ENCODE assay signal across 13 mouse cellular contexts in the genomic region with DNA sequence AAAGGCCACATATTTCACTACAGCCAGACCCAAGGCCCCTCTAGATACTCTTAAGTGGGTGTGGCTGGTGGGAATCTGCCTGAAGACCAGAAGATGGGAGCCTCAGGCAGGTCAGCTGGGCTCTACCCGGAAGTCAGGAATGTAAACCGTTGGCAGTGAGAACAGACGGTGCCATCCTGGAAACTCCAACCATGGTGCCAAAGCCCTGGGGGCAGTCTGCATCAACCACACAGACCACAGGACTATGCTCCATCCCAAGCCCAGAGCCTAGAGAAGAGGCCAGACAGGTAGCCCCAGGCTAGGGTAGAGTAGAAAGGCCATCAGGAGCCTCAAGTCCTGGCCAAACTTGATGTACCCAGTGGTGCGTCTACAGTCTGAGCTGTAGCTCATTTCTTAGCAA. TPM values are rescaled to one million over a fixed set of nuclear protein-coding genes. Genes with fewer than 3 reads are reported as not detected.
DNase-seq lines count a peak whose midpoint lies in the region; ATAC-seq and TF ChIP-seq lines count a peak whose summit lies in the region.
"Had no signal": no experiment of that assay in that cellular context is flagged by ENCODE, and none has a peak within 500 bp of the region (broad histone marks: within the 10 kb centered on the region; RNA-seq: fewer than 3 reads in every experiment).

No protein-coding gene starts in this region.

- no peak for TF ChIP-seq EP300 in lung, postnatal 0 days (IDR thresholded peaks at IDR 0.05)

- H3K27ac ChIP-seq in heart, embryonic 12.5 days (ENCODE audit: poor library complexity, severe bottlenecking): peak overlapping the region; percentile 71; the same call in 1 of the 2 replicates
- H3K27ac ChIP-seq in lung, postnatal 0 days (ENCODE audit: low read length): peak overlapping the region; percentile 32; the same call in 1 of the 2 replicates
- H3K27ac ChIP-seq in limb, embryonic 11.5 days (replicated peaks; ENCODE audit: low read depth, low read length): 0 out of 2 replicates have a peak overlapping the region, but pooled peaks have one; percentile 30
- peak overlapping the region; percentile 83 for H3K27ac ChIP-seq in stomach, embryonic 16.5 days (ENCODE audit: low read length)
- H3K27ac ChIP-seq: neural tube, embryonic 12.5 days had no signal

- H3K4me1 ChIP-seq in heart, embryonic 12.5 days (replicated peaks): peaks cover 37% of the 10 kb centered on the region
- H3K4me1 ChIP-seq in lung, postnatal 0 days (ENCODE audit: insufficient read depth, low read depth, low read length): peaks cover 15% of the 10 kb centered on the region
- peaks cover 22% of the 10 kb centered on the region for H3K4me1 ChIP-seq in limb, embryonic 11.5 days (ENCODE audit: control insufficient read depth, insufficient read depth, low read length)
- peaks cover 30% of the 10 kb centered on the region for H3K4me1 ChIP-seq in stomach, embryonic 16.5 days (ENCODE audit: control insufficient read depth, insufficient read depth, low read length)

- intact Hi-C loops in heart, postnatal 36 days (cut with DNase I): no loop called here

- DNase-seq in heart, postnatal 36 days: no peak
- no peak for DNase-seq in lung, postnatal 0 days (ENCODE audit: low spot score)
- DNase-seq in lung, postnatal 36 days: no peak
- DNase-seq in limb, embryonic 11.5 days (ENCODE audit: low spot score): no peak
- no peak for DNase-seq in gastrocnemius, postnatal 4 days (ENCODE audit: low spot score in 2 of 2)
- DNase-seq: adrenal gland, postnatal 25 days; cerebellum, adult 9-10 months; gastrocnemius, postnatal 14 days; layer of hippocampus, postnatal 36 days had no signal

- ATAC-seq in heart, embryonic 12.5 days (ENCODE audit: insufficient number of reproducible peaks, low FRiP score): no peak
- ATAC-seq in lung, postnatal 0 days: no peak
- no peak for ATAC-seq in limb, embryonic 11.5 days (ENCODE audit: insufficient number of reproducible peaks, low FRiP score, low TSS enrichment, low read depth)
- no peak for ATAC-seq in stomach, embryonic 16.5 days (ENCODE audit: insufficient read depth, low FRiP score)
- ATAC-seq in granulocyte monocyte progenitor cell, adult 5-6 weeks (replicated peaks; ENCODE audit: poor library complexity, severe bottlenecking): no peak

- peaks cover 51% of the 10 kb centered on the region for H3K36me3 ChIP-seq in heart, embryonic 12.5 days
- H3K36me3 ChIP-seq in lung, postnatal 0 days (ENCODE audit: insufficient read depth, low read length): peaks cover 17% of the 10 kb centered on the region; the same call in 1 of the 2 replicates
- peaks cover 6% of the 10 kb centered on the region; the same call in 1 of the 2 replicates for H3K36me3 ChIP-seq in limb, embryonic 11.5 days (ENCODE audit: control insufficient read depth, insufficient read depth, low read length)
- peaks cover 13% of the 10 kb centered on the region; the same call in 1 of the 2 replicates for H3K36me3 ChIP-seq in stomach, embryonic 16.5 days (ENCODE audit: control insufficient read depth, insufficient read depth, low read length)

- no peak for TF ChIP-seq CTCF in lung, postnatal 0 days (IDR thresholded peaks at IDR 0.05)

- H3K9ac ChIP-seq in heart, embryonic 12.5 days: 0 out of 2 replicates have a peak overlapping the region, but pooled peaks have one; percentile 6
- H3K9ac ChIP-seq in lung, postnatal 0 days (replicated peaks; ENCODE audit: low read depth): no peak overlapping the region
- H3K9ac ChIP-seq in limb, embryonic 11.5 days (ENCODE audit: low read length): no peak overlapping the region
- peak overlapping the region; percentile 24; the same call in 1 of the 2 replicates for H3K9ac ChIP-seq in stomach, embryonic 16.5 days (ENCODE audit: low read length)
- H3K9ac ChIP-seq: neural tube, embryonic 12.5 days had no signal

- H3K9me3 ChIP-seq in heart, embryonic 12.5 days (replicated peaks): no peaks in the 10 kb centered on the region
- no peaks in the 10 kb centered on the region for H3K9me3 ChIP-seq in lung, postnatal 0 days (ENCODE audit: low read length)
- H3K9me3 ChIP-seq in limb, embryonic 11.5 days (ENCODE audit: control insufficient read depth, low read length): no peaks in the 10 kb centered on the region
- H3K9me3 ChIP-seq in stomach, embryonic 16.5 days (replicated peaks; ENCODE audit: control insufficient read depth, low read length): no peaks in the 10 kb centered on the region
- H3K9me3 ChIP-seq: neural tube, embryonic 12.5 days had no signal

- no peaks in the 10 kb centered on the region for H3K27me3 ChIP-seq in heart, embryonic 12.5 days (replicated peaks)
- no peaks in the 10 kb centered on the region for H3K27me3 ChIP-seq in lung, postnatal 0 days (replicated peaks; ENCODE audit: insufficient read depth, low read length)
- H3K27me3 ChIP-seq in limb, embryonic 11.5 days (ENCODE audit: control insufficient read depth, insufficient read depth, low read length): no peaks in the 10 kb centered on the region
- H3K27me3 ChIP-seq in stomach, embryonic 16.5 days (ENCODE audit: control insufficient read depth, insufficient read depth, low read length): no peaks in the 10 kb centered on the region
- H3K27me3 ChIP-seq: neural tube, embryonic 12.5 days had no signal

- H3K4me3 ChIP-seq in heart, embryonic 12.5 days: no peak overlapping the region
- no peak overlapping the region for H3K4me3 ChIP-seq in lung, postnatal 0 days (ENCODE audit: low read depth, low read length)
- H3K4me3 ChIP-seq in limb, embryonic 11.5 days (ENCODE audit: low read depth, low read length): no peak overlapping the region
- H3K4me3 ChIP-seq in stomach, embryonic 16.5 days (replicated peaks; ENCODE audit: low read length): no peak overlapping the region
- H3K4me3 ChIP-seq: neural tube, embryonic 12.5 days had no signal

- H3K4me2 ChIP-seq in heart, embryonic 12.5 days: no peak overlapping the region
- no peak overlapping the region for H3K4me2 ChIP-seq in lung, postnatal 0 days (replicated peaks; ENCODE audit: low read depth, low read length)
- H3K4me2 ChIP-seq in limb, embryonic 11.5 days (ENCODE audit: low read depth, severe bottlenecking): no peak overlapping the region
- H3K4me2 ChIP-seq in stomach, embryonic 16.5 days (ENCODE audit: low read depth, low read length): no peak overlapping the region
- H3K4me2 ChIP-seq: neural tube, embryonic 12.5 days had no signal

- 81% methylated on average over 4 of the region's 4 CpGs for WGBS in heart, embryonic 12.5 days
- WGBS in lung, postnatal 0 days: 58% methylated on average over 4 of the region's 4 CpGs
- WGBS in limb, embryonic 11.5 days: 87% methylated on average over 4 of the region's 4 CpGs
- 65% methylated on average over 4 of the region's 4 CpGs for WGBS in stomach, embryonic 16.5 days

RNA-seq across cellular contexts. Expression of gene Plekho2, which starts 24.2 kb away (rescaled TPM):
- polyA plus RNA-seq in heart, embryonic 12.5 days (2016; fragmentation: Nextera tagmentation; extraction: Ambion mirVana): 14.0 and 14.9 TPM in 2 replicates
- 10 to 100 TPM; 13.3 to 15.3 TPM for total RNA-seq in heart, postnatal 36 days (2021)
- 20.3 and 21.1 TPM in 2 replicates for polyA plus RNA-seq in lung, postnatal 0 days (2015; fragmentation: Nextera tagmentation; extraction: Ambion mirVana)
- 12.2 and 12.5 TPM in 2 replicates for polyA plus RNA-seq in limb, embryonic 11.5 days (2014; fragmentation: Nextera tagmentation; extraction: Ambion mirVana)
- 21.4 and 23.0 TPM in 2 replicates for polyA plus RNA-seq in stomach, embryonic 16.5 days (2015; fragmentation: Nextera tagmentation; extraction: Ambion mirVana)
- 10 to 100 TPM; 23.6 to 26.0 TPM for total RNA-seq in gastrocnemius, postnatal 4 days (2021)
- 15.4 and 20.2 TPM in 2 replicates for total RNA-seq in granulocyte monocyte progenitor cell, adult 5-6 weeks (2014; fragmentation: Nextera tagmentation)
- total RNA-seq in granulocyte monocyte progenitor cell, adult 5-6 weeks (2017): 7.1 and 12.6 TPM in 2 replicates

RNA-seq across cellular contexts. Expression of gene Pif1, which starts 31.3 kb away (rescaled TPM):
- 12.4 and 14.4 TPM in 2 replicates for polyA plus RNA-seq in heart, embryonic 12.5 days (2016; fragmentation: Nextera tagmentation; extraction: Ambion mirVana)
- total RNA-seq in heart, postnatal 36 days (2021): under 1 TPM; 0.30 to 0.61 TPM
- 0.56 and 0.87 TPM in 2 replicates for polyA plus RNA-seq in lung, postnatal 0 days (2015; fragmentation: Nextera tagmentation; extraction: Ambion mirVana)
- polyA plus RNA-seq in limb, embryonic 11.5 days (2014; fragmentation: Nextera tagmentation; extraction: Ambion mirVana): 13.3 and 15.0 TPM in 2 replicates
- 12.2 and 12.7 TPM in 2 replicates for polyA plus RNA-seq in stomach, embryonic 16.5 days (2015; fragmentation: Nextera tagmentation; extraction: Ambion mirVana)
- 1 to 10 TPM; 3.0 TPM for total RNA-seq in gastrocnemius, postnatal 4 days (2021)
- 5.3 and 5.4 TPM in 2 replicates for total RNA-seq in granulocyte monocyte progenitor cell, adult 5-6 weeks (2014; fragmentation: Nextera tagmentation)
- total RNA-seq in granulocyte monocyte progenitor cell, adult 5-6 weeks (2017): 8.7 and 13.2 TPM in 2 replicates

RNA-seq across cellular contexts. Expression of gene Ankdd1a, which starts 35.6 kb away (rescaled TPM):
- polyA plus RNA-seq in heart, embryonic 12.5 days (2016; fragmentation: Nextera tagmentation; extraction: Ambion mirVana): not detected in 2 replicates
- total RNA-seq in heart, postnatal 36 days (2021): not detected
- not detected in 2 replicates for polyA plus RNA-seq in lung, postnatal 0 days (2015; fragmentation: Nextera tagmentation; extraction: Ambion mirVana)
- not detected in 2 replicates for polyA plus RNA-seq in limb, embryonic 11.5 days (2014; fragmentation: Nextera tagmentation; extraction: Ambion mirVana)
- polyA plus RNA-seq in stomach, embryonic 16.5 days (2015; fragmentation: Nextera tagmentation; extraction: Ambion mirVana): 0.19 and 0.65 TPM in 2 replicates
- total RNA-seq in gastrocnemius, postnatal 4 days (2021): not detected
- not detected in 2 replicates for total RNA-seq in granulocyte monocyte progenitor cell, adult 5-6 weeks (2014; fragmentation: Nextera tagmentation)
- not detected in 2 replicates for total RNA-seq in granulocyte monocyte progenitor cell, adult 5-6 weeks (2017)
- total RNA-seq: gastrocnemius, postnatal 14 days had no signal

Comparison
In these comparisons a context has a peak if more than half of its experiments do, and no peak if none do; other contexts are left out.
1. H3K27ac ChIP-seq: peak in every context shown above with its lines; median percentile 83 in stomach, embryonic 16.5 days; 71 in heart, embryonic 12.5 days; 32 in lung, postnatal 0 days; 30 in limb, embryonic 11.5 days.
2. H3K9ac ChIP-seq: peak in heart, embryonic 12.5 days (single experiment) and stomach, embryonic 16.5 days (single experiment); none in lung, postnatal 0 days (single experiment) and limb, embryonic 11.5 days (single experiment).